Mouse (Mus musculus): ENCODE data around the gene Irf7.

Gene Irf7

GRCm38 (mm10) chr7:141265739-141266561, at the start of gene Irf7:
Irf7 (minus strand) TSS chr7:141266481.
- DNase-seq (ENCODE audit: low spot score in 2 of 2): peak; percentile 68

- no peak for DNase-seq (ENCODE audit: low spot score in 2 of 2)
These were observed 49.7 kb upstream of the Irf7 start for GRCm38 (mm10) chr7:141315974-141316373.

- DNase-seq (ENCODE audit: low spot score in 2 of 2): no peak
These were observed 48.8 kb upstream of the Irf7 start for GRCm38 (mm10) chr7:141315076-141315475.

GRCm38 (mm10) chr7:141314416-141314815, 48.1 kb upstream of the Irf7 start:
- DNase-seq (ENCODE audit: low spot score in 2 of 2): no peak

GRCm38 (mm10) chr7:141304537-141304936, 38.3 kb upstream of the Irf7 start:
- no peak for DNase-seq (ENCODE audit: low spot score in 2 of 2)

GRCm38 (mm10) chr7:141302702-141303268, 36.5 kb upstream of the Irf7 start:
- no peak for DNase-seq (ENCODE audit: low spot score in 2 of 2)

- DNase-seq (ENCODE audit: low spot score in 2 of 2): no peak
These were observed 35.1 kb upstream of the Irf7 start for GRCm38 (mm10) chr7:141301386-141301785.

- no peak for DNase-seq (ENCODE audit: low spot score in 2 of 2)
These were observed 32.9 kb upstream of the Irf7 start for GRCm38 (mm10) chr7:141299175-141299574.

GRCm38 (mm10) chr7:141297926-141298650, 31.8 kb upstream of the Irf7 start:
- DNase-seq (ENCODE audit: low spot score in 2 of 2): no peak

- DNase-seq (ENCODE audit: low spot score in 2 of 2): no peak
These were observed 28.2 kb upstream of the Irf7 start for GRCm38 (mm10) chr7:141294479-141294878.

GRCm38 (mm10) chr7:141293852-141294471, 27.7 kb upstream of the Irf7 start:
- peak in 1 of 2 experiments; percentile 30 for DNase-seq (ENCODE audit: low spot score in 2 of 2)

GRCm38 (mm10) chr7:141292583-141293388, 26.5 kb upstream of the Irf7 start:
- DNase-seq (ENCODE audit: low spot score in 2 of 2): no peak

GRCm38 (mm10) chr7:141291921-141292582, 25.8 kb upstream of the Irf7 start, which contains the start of gene Drd4:
Drd4 (plus strand) TSS chr7:141292006.
- DNase-seq (ENCODE audit: low spot score in 2 of 2): no peak

GRCm38 (mm10) chr7:141288042-141288441, 21.8 kb upstream of the Irf7 start:
- no peak for DNase-seq (ENCODE audit: low spot score in 2 of 2)

GRCm38 (mm10) chr7:141282756-141283155, 16.5 kb upstream of the Irf7 start:
- no peak for DNase-seq (ENCODE audit: low spot score in 2 of 2)

GRCm38 (mm10) chr7:141281442-141281841, 15.2 kb upstream of the Irf7 start:
- DNase-seq (ENCODE audit: low spot score in 2 of 2): no peak

GRCm38 (mm10) chr7:141278766-141279590, 12.7 kb upstream of the Irf7 start, which contains the start of gene Sct:
Sct (minus strand) TSS chr7:141279133.
- no peak for DNase-seq (ENCODE audit: low spot score in 2 of 2)

GRCm38 (mm10) chr7:141277701-141278678, 11.7 kb upstream of the Irf7 start:
- no peak for DNase-seq (ENCODE audit: low spot score in 2 of 2)
